Mouse (Mus musculus): Measurements from ENCODE around the gene Mrpl49. TPM values are rescaled to one million over a fixed set of nuclear protein-coding genes. Genes with fewer than 3 reads are reported as not detected.

Gene Mrpl49
- 10 to 100 TPM; 37.1 to 49.2 TPM for polyA plus RNA-seq (2017; shearing (Covaris generic))

GRCm38 (mm10) chr19:6057313-6058096 lies at the start of gene Mrpl49, which contains the start of gene Fau:
TSS of gene Mrpl49 (minus strand) at chr19:6057785.
TSS of gene Fau (plus strand) at chr19:6057844.

GRCm38 (mm10) chr19:6105586-6105985 lies 48.0 kb upstream of the Mrpl49 start, which contains the start of gene Naaladl1:
TSS of gene Naaladl1 (plus strand) at chr19:6105782.

GRCm38 (mm10) chr19:6094119-6094518 lies 36.5 kb upstream of the Mrpl49 start, which contains the start of gene AC131692.1:
TSS of gene AC131692.1 (plus strand) at chr19:6094419.

GRCm38 (mm10) chr19:6084478-6085248 lies 27.1 kb upstream of the Mrpl49 start, which contains the start of the genes Zfpl1 and Cdca5:
TSS of gene Zfpl1 (minus strand) at chr19:6084956.
TSS of gene Cdca5 (plus strand) at chr19:6084983.

GRCm38 (mm10) chr19:6082156-6082555 lies 24.6 kb upstream of the Mrpl49 start, which contains the start of gene Gm28374:
TSS of gene Gm28374 (minus strand) at chr19:6082256.

GRCm38 (mm10) chr19:6079983-6080480 lies 22.4 kb upstream of the Mrpl49 start, which contains the start of gene Tmem262:
TSS of gene Tmem262 (plus strand) at chr19:6080033.

GRCm38 (mm10) chr19:6076564-6077393 lies 19.2 kb upstream of the Mrpl49 start, which contains the start of gene Vps51:
TSS of gene Vps51 (minus strand) at chr19:6077231.

GRCm38 (mm10) chr19:6067724-6068415 lies 10.3 kb upstream of the Mrpl49 start, which contains the start of gene Tm7sf2:
TSS of gene Tm7sf2 (minus strand) at chr19:6068373.

GRCm38 (mm10) chr19:6061021-6061533 lies 3.5 kb upstream of the Mrpl49 start, which contains the start of gene Znhit2:
TSS of gene Znhit2 (plus strand) at chr19:6061192.

GRCm38 (mm10) chr19:6046294-6047153 lies 11.1 kb downstream of the Mrpl49 start, which contains the start of gene Syvn1:
TSS of gene Syvn1 (plus strand) at chr19:6046576.

GRCm38 (mm10) chr19:6015511-6016315 lies 41.9 kb downstream of the Mrpl49 start, which contains the start of gene Capn1:
TSS of gene Capn1 (minus strand) at chr19:6015897.

Other genes with a start within 250 kb of the Mrpl49 start
- gene Frmd8, start 182.5 kb downstream of the Mrpl49 start, polyA plus RNA-seq (2017; shearing (Covaris generic)): 100 to 1,000 TPM; 223 to 264 TPM
- 10 to 100 TPM; 38.8 to 42.3 TPM for gene Slc25a45, start 180.0 kb downstream of the Mrpl49 start, polyA plus RNA-seq (2017; shearing (Covaris generic))
- gene Tigd3, start 163.6 kb downstream of the Mrpl49 start, polyA plus RNA-seq (2017; shearing (Covaris generic)): 1 to 10 TPM in 1 of 2 experiments, under 1 TPM in 1; 0.66 to 1.5 TPM
- gene Dpf2, start 144.8 kb downstream of the Mrpl49 start, polyA plus RNA-seq (2017; shearing (Covaris generic)): 100 to 1,000 TPM; 161 to 208 TPM
- 1 to 10 TPM in 1 of 2 experiments, under 1 TPM in 1; 0.46 to 1.6 TPM for gene Cdc42ep2, start 133.0 kb downstream of the Mrpl49 start, polyA plus RNA-seq (2017; shearing (Covaris generic))
- 10 to 100 TPM; 37.4 to 48.6 TPM for gene Pola2, start 93.6 kb downstream of the Mrpl49 start, polyA plus RNA-seq (2017; shearing (Covaris generic))
- gene Slc22a20, start 71.6 kb downstream of the Mrpl49 start, polyA plus RNA-seq (2017; shearing (Covaris generic)): under 1 TPM in 1 of 2 experiments, not detected in 1; 0.89 TPM
- gene Capn1, start 41.9 kb downstream of the Mrpl49 start, polyA plus RNA-seq (2017; shearing (Covaris generic)): 10 to 100 TPM; 64.1 to 70.3 TPM
- gene Syvn1, start 11.2 kb downstream of the Mrpl49 start, polyA plus RNA-seq (2017; shearing (Covaris generic)): 10 to 100 TPM; 48.2 to 68.1 TPM
- gene Fau, start 59 bp upstream of the Mrpl49 start, polyA plus RNA-seq (2017; shearing (Covaris generic)): 100 to 1,000 TPM; 732 to 759 TPM
- gene Znhit2, start 3.4 kb upstream of the Mrpl49 start, polyA plus RNA-seq (2017; shearing (Covaris generic)): 10 to 100 TPM; 35.7 to 43.9 TPM
- 10 to 100 TPM; 14.2 to 15.2 TPM for gene Tm7sf2, start 10.6 kb upstream of the Mrpl49 start, polyA plus RNA-seq (2017; shearing (Covaris generic))
- gene Vps51, start 19.4 kb upstream of the Mrpl49 start, polyA plus RNA-seq (2017; shearing (Covaris generic)): 100 to 1,000 TPM in 1 of 2 experiments, 10 to 100 TPM in 1; 79.1 to 114 TPM
- gene Tmem262, start 22.2 kb upstream of the Mrpl49 start, polyA plus RNA-seq (2017; shearing (Covaris generic)): 1 to 10 TPM in 1 of 2 experiments, not detected in 1; 2.5 TPM
- under 1 TPM; 0.68 to 0.80 TPM for gene Gm28374, start 24.5 kb upstream of the Mrpl49 start, polyA plus RNA-seq (2017; shearing (Covaris generic))
- gene Zfpl1, start 27.2 kb upstream of the Mrpl49 start, polyA plus RNA-seq (2017; shearing (Covaris generic)): 10 to 100 TPM; 47.3 to 48.0 TPM
- gene Cdca5, start 27.2 kb upstream of the Mrpl49 start, polyA plus RNA-seq (2017; shearing (Covaris generic)): 1 to 10 TPM in 1 of 2 experiments, not detected in 1; 1.9 TPM
- 1 to 10 TPM in 1 of 2 experiments, not detected in 1; 1.3 TPM for gene AC131692.1, start 36.6 kb upstream of the Mrpl49 start, polyA plus RNA-seq (2017; shearing (Covaris generic))
- gene Naaladl1, start 48.0 kb upstream of the Mrpl49 start, polyA plus RNA-seq (2017; shearing (Covaris generic)): 1 to 10 TPM in 1 of 2 experiments, under 1 TPM in 1; 0.14 to 1.2 TPM
- 10 to 100 TPM; 17.7 to 37.8 TPM for gene Sac3d1, start 60.9 kb upstream of the Mrpl49 start, polyA plus RNA-seq (2017; shearing (Covaris generic))
- gene Snx15, start 70.5 kb upstream of the Mrpl49 start, polyA plus RNA-seq (2017; shearing (Covaris generic)): 10 to 100 TPM; 29.5 to 41.7 TPM
- not detected for gene Batf2, start 83.2 kb upstream of the Mrpl49 start, polyA plus RNA-seq (2017; shearing (Covaris generic))
- 10 to 100 TPM; 18.3 to 30.3 TPM for gene Arl2, start 83.8 kb upstream of the Mrpl49 start, polyA plus RNA-seq (2017; shearing (Covaris generic))
- gene Majin, start 126.6 kb upstream of the Mrpl49 start, polyA plus RNA-seq (2017; shearing (Covaris generic)): 1 to 10 TPM in 1 of 2 experiments, not detected in 1; 1.2 TPM
- gene Gpha2, start 168.6 kb upstream of the Mrpl49 start, polyA plus RNA-seq (2017; shearing (Covaris generic)): not detected
- 10 to 100 TPM; 21.9 to 26.7 TPM for gene Ppp2r5b, start 178.1 kb upstream of the Mrpl49 start, polyA plus RNA-seq (2017; shearing (Covaris generic))
- 10 to 100 TPM; 23.5 to 31.5 TPM for gene Atg2a, start 183.9 kb upstream of the Mrpl49 start, polyA plus RNA-seq (2017; shearing (Covaris generic))
- gene Ehd1, start 218.9 kb upstream of the Mrpl49 start, polyA plus RNA-seq (2017; shearing (Covaris generic)): 10 to 100 TPM; 22.3 to 27.6 TPM
- under 1 TPM; 0.11 to 0.46 TPM for gene Cdc42bpg, start 248.7 kb upstream of the Mrpl49 start, polyA plus RNA-seq (2017; shearing (Covaris generic))